ENCODE assay signal across 8 mouse cellular contexts in genomic region chr7:99182432-99183172, GRCm38 (mm10). TPM values are rescaled to one million over a fixed set of nuclear protein-coding genes. Genes with fewer than 3 reads are reported as not detected.
A peak's percentile ranks its signal among the peaks of the same experiment; 100 is the strongest.
DNase-seq lines count a peak whose midpoint lies in the region; ATAC-seq and TF ChIP-seq lines count a peak whose summit lies in the region.

TSS of gene Dgat2 (minus strand) at chr7:99182719.

- peak; percentile 83 for ATAC-seq in frontal cortex, adult (ENCODE audit: low TSS enrichment)
- peak; percentile 95 for ATAC-seq in lung, postnatal 0 days

- H3K9ac ChIP-seq in lung, postnatal 0 days (replicated peaks; ENCODE audit: low read depth), result peak within 1 kb of the TSS; percentile 58

- DNase-seq in MEL-GATA-1-ER (ENCODE audit: extremely low read depth, low read depth), result peak; percentile 71
- DNase-seq in cerebellum, adult 8-10 months, result peak; percentile 96
- DNase-seq in hindbrain, embryonic 10.5 days (ENCODE audit: low spot score), result peak; percentile 93
- peak; percentile 90 for DNase-seq in layer of hippocampus, adult 9-11 months
- DNase-seq in lung, postnatal 0 days (ENCODE audit: low spot score), result peak; percentile 97
- peak; percentile 94 for DNase-seq in ovary, postnatal 14 days (ENCODE audit: low spot score)
- peak; percentile 93 for DNase-seq in thymus, postnatal 14 days

- peak within 1 kb of the TSS; percentile 97 for H3K27ac ChIP-seq in hindbrain, embryonic 10.5 days
- H3K27ac ChIP-seq in lung, postnatal 0 days (ENCODE audit: low read length), result peak within 1 kb of the TSS; percentile 78

- H3K4me2 ChIP-seq in lung, postnatal 0 days (replicated peaks; ENCODE audit: low read depth, low read length), result peak within 1 kb of the TSS; percentile 95

- H3K36me3 ChIP-seq in hindbrain, embryonic 10.5 days, result no peaks in the 10 kb centered on the region
- H3K36me3 ChIP-seq in lung, postnatal 0 days (ENCODE audit: insufficient read depth, low read length), result no peaks in the 10 kb centered on the region

- TF ChIP-seq EP300 in lung, postnatal 0 days (IDR thresholded peaks at IDR 0.05), result peak; percentile 84

- H3K27me3 ChIP-seq in hindbrain, embryonic 10.5 days (ENCODE audit: insufficient read depth, poor library complexity, severe bottlenecking), result peaks cover 27% of the 10 kb centered on the region
- no peaks in the 10 kb centered on the region for H3K27me3 ChIP-seq in lung, postnatal 0 days (replicated peaks; ENCODE audit: insufficient read depth, low read length)

- no peak; the same call in 1 of the 2 replicates for TF ChIP-seq CTCF in lung, postnatal 0 days (IDR thresholded peaks at IDR 0.05)

- H3K4me3 ChIP-seq in hindbrain, embryonic 10.5 days, result peak within 1 kb of the TSS; percentile 67
- H3K4me3 ChIP-seq in lung, postnatal 0 days (ENCODE audit: low read depth, low read length), result peak within 1 kb of the TSS; percentile 71

- under 1% methylated on average over 63 of the region's 63 CpGs for WGBS in hindbrain, embryonic 10.5 days
- 1% methylated on average over 63 of the region's 63 CpGs for WGBS in lung, postnatal 0 days

- peaks cover 32% of the 10 kb centered on the region for H3K4me1 ChIP-seq in hindbrain, embryonic 10.5 days (replicated peaks)
- peaks cover 2% of the 10 kb centered on the region; the same call in 1 of the 2 replicates for H3K4me1 ChIP-seq in lung, postnatal 0 days (ENCODE audit: insufficient read depth, low read depth, low read length)

- H3K9me3 ChIP-seq in hindbrain, embryonic 10.5 days, result no peaks in the 10 kb centered on the region
- no peaks in the 10 kb centered on the region for H3K9me3 ChIP-seq in lung, postnatal 0 days (ENCODE audit: low read length)

RNA-seq across cellular contexts. Expression of gene Dgat2, which starts in this region (rescaled TPM):
- 13.1 and 15.0 TPM in 2 replicates for polyA plus RNA-seq in hindbrain, embryonic 10.5 days (2016; fragmentation: Nextera tagmentation; extraction: Ambion mirVana)
- 14.6 and 15.3 TPM in 2 replicates for polyA plus RNA-seq in lung, postnatal 0 days (2015; fragmentation: Nextera tagmentation; extraction: Ambion mirVana)

Comparison
In these comparisons a context has a peak if more than half of its experiments do, and no peak if none do; other contexts are left out.
1. Peak in every context shown above with its lines: DNase-seq, ATAC-seq, H3K4me3 ChIP-seq and H3K27ac ChIP-seq.